22 mouse cellular contexts compared by ENCODE assay signal in genomic region chr7:66675800-66676199, GRCm38 (mm10).
"Had no signal": no experiment of that assay in that cellular context is flagged by ENCODE, and none has a peak within 500 bp of the region (broad histone marks: within the 10 kb centered on the region; RNA-seq: fewer than 3 reads in every experiment).

No protein-coding gene starts in this region.

- DNase-seq: lung, adult 2 months; lung, postnatal 14 days; lung, postnatal 36 days; retina, postnatal 1 day; right cerebral cortex, adult 18-20 months; right cerebral cortex, postnatal 25 days; right cerebral cortex, postnatal 4 days; spleen, adult 18-20 months; thymus, adult 2 months; thymus, postnatal 25 days; thymus, postnatal 4 days had no signal

- H3K27ac ChIP-seq: liver, embryonic 14.5 days; lung, embryonic 15.5 days; macrophage; midbrain, embryonic 13.5 days; midbrain, embryonic 15.5 days; neural tube, embryonic 12.5 days; stomach, embryonic 15.5 days; stomach, postnatal 0 days had no signal

- H3K4me3 ChIP-seq: lung, embryonic 15.5 days; megakaryocyte, embryonic 14.5 days; midbrain, embryonic 13.5 days; midbrain, embryonic 15.5 days; neural tube, embryonic 12.5 days; stomach, embryonic 15.5 days had no signal

- H3K9me3 ChIP-seq: lung, embryonic 15.5 days; megakaryocyte, embryonic 14.5 days; midbrain, embryonic 13.5 days; midbrain, embryonic 15.5 days; stomach, embryonic 15.5 days had no signal

- H3K4me1 ChIP-seq: lung, embryonic 15.5 days; midbrain, embryonic 13.5 days; midbrain, embryonic 15.5 days; neural tube, embryonic 12.5 days; stomach, embryonic 15.5 days had no signal

- H3K4me2 ChIP-seq: lung, embryonic 15.5 days; midbrain, embryonic 11.5 days; midbrain, embryonic 13.5 days; midbrain, embryonic 15.5 days; neural tube, embryonic 12.5 days; stomach, embryonic 15.5 days had no signal

- ATAC-seq: lung, postnatal 0 days; midbrain, embryonic 13.5 days; midbrain, embryonic 15.5 days had no signal

- H3K27me3 ChIP-seq: lung, embryonic 15.5 days; megakaryocyte, embryonic 14.5 days; midbrain, embryonic 13.5 days; midbrain, embryonic 15.5 days; neural tube, embryonic 12.5 days; stomach, embryonic 15.5 days had no signal

- H3K9ac ChIP-seq: liver, embryonic 14.5 days; lung, embryonic 15.5 days; midbrain, embryonic 13.5 days; midbrain, embryonic 15.5 days; neural tube, embryonic 12.5 days; stomach, embryonic 15.5 days had no signal
